Mouse (Mus musculus): Measurements from ENCODE around the gene Iqgap3.

The Iqgap3 gene

GRCm38 (mm10) chr3:88150061-88150998, 68.6 kb downstream of the Iqgap3 start:
- in situ Hi-C loops (cut with MseI, MboI), result no loop called here

- in situ Hi-C loops (cut with MseI, MboI), result no loop called here
These were observed 69.2 kb downstream of the Iqgap3 start for GRCm38 (mm10) chr3:88150999-88151364.

GRCm38 (mm10) chr3:88152056-88152455, 70.3 kb downstream of the Iqgap3 start:
- in situ Hi-C loops (cut with MseI, MboI), result no loop called here

- in situ Hi-C loops (cut with MseI, MboI), result no loop called here
These were observed 71.7 kb downstream of the Iqgap3 start for GRCm38 (mm10) chr3:88153290-88154011.

GRCm38 (mm10) chr3:88154236-88154635, 72.5 kb downstream of the Iqgap3 start:
- in situ Hi-C loops (cut with MseI, MboI), result no loop called here

GRCm38 (mm10) chr3:88156817-88157216, 75.0 kb downstream of the Iqgap3 start:
- in situ Hi-C loops (cut with MseI, MboI), result no loop called here

- in situ Hi-C loops (cut with MseI, MboI), result no loop called here
These were observed 76.2 kb downstream of the Iqgap3 start for GRCm38 (mm10) chr3:88157771-88158597.

GRCm38 (mm10) chr3:88158991-88159390, 77.2 kb downstream of the Iqgap3 start:
- in situ Hi-C loops (cut with MseI, MboI), result no loop called here

GRCm38 (mm10) chr3:88160856-88161255, 79.1 kb downstream of the Iqgap3 start:
- in situ Hi-C loops (cut with MseI, MboI), result no loop called here

- in situ Hi-C loops (cut with MseI, MboI), result no loop called here
These were observed 80.5 kb downstream of the Iqgap3 start for GRCm38 (mm10) chr3:88162259-88162658.

- in situ Hi-C loops (cut with MseI, MboI), result no loop called here
These were observed 81.0 kb downstream of the Iqgap3 start for GRCm38 (mm10) chr3:88162811-88163210.

GRCm38 (mm10) chr3:88163847-88164246, 82.1 kb downstream of the Iqgap3 start:
- in situ Hi-C loops (cut with MseI, MboI), result no loop called here

GRCm38 (mm10) chr3:88164263-88164662, 82.5 kb downstream of the Iqgap3 start:
- in situ Hi-C loops (cut with MseI, MboI), result no loop called here

GRCm38 (mm10) chr3:88166056-88166455, 84.3 kb downstream of the Iqgap3 start:
- in situ Hi-C loops (cut with MseI, MboI), result no loop called here

- in situ Hi-C loops (cut with MseI, MboI), result loop anchor here in 1 of 2 experiments (5.0 kb wide), 1 partner anchor 83 kb away; no protein-coding TSS in a partner anchor
These were observed 88.6 kb downstream of the Iqgap3 start for GRCm38 (mm10) chr3:88170361-88170760.

Data from mouse trophoblast stem cell (cell line).